Mouse (Mus musculus): ENCODE measurements around the gene Gpc1. TPM values are rescaled to one million over a fixed set of nuclear protein-coding genes. Genes with fewer than 3 reads are reported as not detected.

Gene Gpc1
- polyA plus RNA-seq, 1 experiment from 2014 or later: 124 TPM

DNA sequence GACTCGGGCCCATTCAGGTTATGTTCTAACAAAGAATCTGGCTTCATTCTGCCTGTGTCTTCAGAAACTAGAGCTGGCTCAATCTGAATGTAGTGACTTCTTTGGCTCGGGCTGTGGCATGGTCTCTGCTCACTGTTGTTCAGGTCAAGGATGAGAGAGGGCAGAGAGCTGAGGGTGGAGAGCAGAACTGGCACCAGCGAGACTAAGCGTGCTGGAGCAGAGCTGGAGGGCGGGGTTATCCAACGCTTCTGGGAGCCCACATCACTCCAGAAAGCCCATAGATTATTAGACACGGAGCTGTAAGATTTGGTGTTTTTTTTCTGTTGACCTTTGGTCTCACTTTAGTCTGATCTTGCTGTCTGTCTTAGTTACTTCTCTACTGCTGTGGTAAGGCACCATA is 41.2 kb downstream of the Gpc1 start:
- no peak overlapping the region for H3K4me2 ChIP-seq
- H3K27me3 ChIP-seq: 0 out of 2 replicates have a peak, but pooled peaks cover 3% of the 10 kb centered on the region
- H3K4me3 ChIP-seq (replicated peaks): no peak overlapping the region
- no peak for ATAC-seq (ENCODE audit: low FRiP score)
- WGBS: 88% methylated on average over 7 of the region's 7 CpGs
- no peaks in the 10 kb centered on the region for H3K4me1 ChIP-seq
- H3K27ac ChIP-seq: no peak overlapping the region
- H3K9ac ChIP-seq: no peak overlapping the region
- no peaks in the 10 kb centered on the region for H3K36me3 ChIP-seq (replicated peaks)
- H3K9me3 ChIP-seq: no peaks in the 10 kb centered on the region

GRCm38 (mm10) chr1:92874011-92874410 is 42.6 kb downstream of the Gpc1 start:
- H3K27me3 ChIP-seq: 0 out of 2 replicates have a peak, but pooled peaks cover 3% of the 10 kb centered on the region
- no peak overlapping the region for H3K4me2 ChIP-seq
- ATAC-seq (ENCODE audit: low FRiP score): no peak
- H3K4me3 ChIP-seq (replicated peaks): no peak overlapping the region
- WGBS: 58% methylated on average over 3 of the region's 3 CpGs
- no peak overlapping the region for H3K9ac ChIP-seq
- H3K4me1 ChIP-seq: no peaks in the 10 kb centered on the region
- no peaks in the 10 kb centered on the region for H3K9me3 ChIP-seq
- no peaks in the 10 kb centered on the region for H3K36me3 ChIP-seq (replicated peaks)
- H3K27ac ChIP-seq: no peak overlapping the region

- no peak overlapping the region for H3K27ac ChIP-seq
- no peak overlapping the region for H3K9ac ChIP-seq
- no peaks in the 10 kb centered on the region for H3K4me1 ChIP-seq
- H3K4me3 ChIP-seq (replicated peaks): no peak overlapping the region
- H3K27me3 ChIP-seq: 0 out of 2 replicates have a peak, but pooled peaks cover 3% of the 10 kb centered on the region
- no peaks in the 10 kb centered on the region for H3K9me3 ChIP-seq
- no peaks in the 10 kb centered on the region for H3K36me3 ChIP-seq (replicated peaks)
- no peak for ATAC-seq (ENCODE audit: low FRiP score)
- no peak overlapping the region for H3K4me2 ChIP-seq
- WGBS: 80% methylated on average over 8 of the region's 8 CpGs
Observed at GRCm38 (mm10) chr1:92875360-92876111, 44.1 kb downstream of the Gpc1 start.

GRCm38 (mm10) chr1:92877431-92877978 is 46.1 kb downstream of the Gpc1 start:
- Histone ChIP-seq H3K9me3 (no peaks in the 10 kb centered on the region), H3K4me2 (no peak overlapping the region), H3K4me3 (replicated peaks) (no peak overlapping the region), H3K27me3 (no peaks in the 10 kb centered on the region), H3K4me1 (no peaks in the 10 kb centered on the region), H3K36me3 (replicated peaks) (no peaks in the 10 kb centered on the region), H3K27ac (no peak overlapping the region), H3K9ac (no peak overlapping the region)
- no peak for ATAC-seq (ENCODE audit: low FRiP score)
- 65% methylated on average over 12 of the region's 12 CpGs for WGBS

DNA sequence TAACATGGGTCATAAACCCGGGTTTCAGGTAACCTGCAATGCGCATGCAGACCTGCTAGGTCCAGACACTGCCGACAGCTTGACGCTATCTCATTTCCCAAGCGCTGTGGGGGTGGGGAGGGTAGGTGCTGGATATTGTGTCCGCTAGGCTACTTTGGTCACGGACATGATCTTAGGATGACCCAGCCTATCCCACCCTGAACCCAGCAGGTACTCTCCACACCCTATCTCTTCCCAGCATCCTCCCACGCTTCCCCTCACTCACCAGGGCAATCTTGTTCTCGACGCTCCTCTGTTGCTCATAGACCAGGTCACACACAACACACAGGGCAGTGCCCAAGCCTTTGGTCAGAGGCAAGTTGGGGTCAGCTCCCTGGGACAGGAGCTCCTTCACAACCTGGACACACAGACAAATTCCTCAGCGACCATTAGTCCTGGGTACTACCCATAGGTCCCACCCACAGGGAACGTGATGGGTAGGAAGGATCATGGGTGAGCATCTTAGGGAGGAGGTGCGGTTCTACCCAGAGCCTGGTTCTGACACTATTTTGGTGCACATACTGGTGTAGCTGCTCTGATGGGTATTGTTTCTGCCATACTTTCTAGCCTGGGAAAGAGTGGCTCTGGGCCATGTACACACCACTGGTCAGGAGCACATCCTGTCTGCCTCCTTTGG is 46.8 kb downstream of the Gpc1 start:
- Histone ChIP-seq H3K4me2 (no peak overlapping the region), H3K9ac (no peak overlapping the region), H3K27ac (no peak overlapping the region), H3K4me1 (no peaks in the 10 kb centered on the region), H3K4me3 (replicated peaks) (no peak overlapping the region), H3K36me3 (replicated peaks) (no peaks in the 10 kb centered on the region), H3K9me3 (no peaks in the 10 kb centered on the region), H3K27me3 (no peaks in the 10 kb centered on the region)
- WGBS: 92% methylated on average over 13 of the region's 13 CpGs
- ATAC-seq (ENCODE audit: low FRiP score): no peak

DNA sequence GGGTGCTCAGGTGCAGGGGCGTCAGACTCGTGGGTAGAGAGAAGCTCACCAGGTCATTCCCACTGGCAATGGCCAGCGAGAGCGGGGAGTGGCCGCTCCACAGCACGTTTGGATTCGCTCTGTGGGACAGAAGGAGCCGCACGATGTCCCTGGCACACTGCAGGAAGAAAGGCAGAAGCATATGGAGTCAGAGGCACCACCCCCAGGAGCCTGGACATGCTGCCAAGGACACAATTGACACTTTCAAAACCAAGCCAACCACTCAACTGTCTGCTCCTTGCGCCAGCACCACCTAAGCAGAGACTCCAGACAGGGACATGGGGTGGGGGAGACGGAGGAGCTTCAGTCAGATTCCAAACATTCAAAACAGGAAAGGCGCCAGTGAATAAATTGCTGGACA is 47.8 kb downstream of the Gpc1 start:
- Histone ChIP-seq H3K9ac (no peak overlapping the region), H3K4me3 (replicated peaks) (no peak overlapping the region), H3K4me1 (no peaks in the 10 kb centered on the region), H3K9me3 (no peaks in the 10 kb centered on the region), H3K4me2 (no peak overlapping the region), H3K27ac (no peak overlapping the region), H3K36me3 (replicated peaks) (no peaks in the 10 kb centered on the region), H3K27me3 (0 out of 2 replicates have a peak, but pooled peaks cover 3% of the 10 kb centered on the region)
- no peak for ATAC-seq (ENCODE audit: low FRiP score)
- WGBS: 94% methylated on average over 12 of the region's 12 CpGs

DNA sequence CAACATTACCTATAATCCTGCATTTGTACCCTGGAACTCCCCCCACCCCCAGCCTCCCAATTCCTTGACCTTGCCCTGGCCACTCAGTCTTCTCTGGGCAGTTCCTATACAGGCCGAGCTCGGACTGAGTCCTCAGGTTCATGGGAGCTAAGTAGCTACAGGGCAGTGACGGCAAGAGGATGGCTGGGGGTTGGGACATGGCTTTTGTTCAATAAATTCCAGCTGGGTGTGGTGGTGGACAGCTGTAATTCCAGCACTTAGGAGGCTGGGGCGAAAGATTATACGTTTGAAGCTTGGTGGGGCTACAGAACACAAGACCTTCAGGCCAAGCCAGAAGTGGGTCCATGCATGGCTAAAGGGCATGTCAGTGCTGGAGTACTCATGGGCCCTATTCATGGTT is 48.7 kb downstream of the Gpc1 start:
- no peaks in the 10 kb centered on the region for H3K36me3 ChIP-seq (replicated peaks)
- ATAC-seq (ENCODE audit: low FRiP score): no peak
- no peak overlapping the region for H3K4me3 ChIP-seq (replicated peaks)
- no peak overlapping the region for H3K9ac ChIP-seq
- H3K4me2 ChIP-seq: no peak overlapping the region
- 0 out of 2 replicates have a peak, but pooled peaks cover 3% of the 10 kb centered on the region for H3K27me3 ChIP-seq
- no peaks in the 10 kb centered on the region for H3K4me1 ChIP-seq
- WGBS: 86% methylated on average over 5 of the region's 5 CpGs
- no peak overlapping the region for H3K27ac ChIP-seq
- no peaks in the 10 kb centered on the region for H3K9me3 ChIP-seq

DNA sequence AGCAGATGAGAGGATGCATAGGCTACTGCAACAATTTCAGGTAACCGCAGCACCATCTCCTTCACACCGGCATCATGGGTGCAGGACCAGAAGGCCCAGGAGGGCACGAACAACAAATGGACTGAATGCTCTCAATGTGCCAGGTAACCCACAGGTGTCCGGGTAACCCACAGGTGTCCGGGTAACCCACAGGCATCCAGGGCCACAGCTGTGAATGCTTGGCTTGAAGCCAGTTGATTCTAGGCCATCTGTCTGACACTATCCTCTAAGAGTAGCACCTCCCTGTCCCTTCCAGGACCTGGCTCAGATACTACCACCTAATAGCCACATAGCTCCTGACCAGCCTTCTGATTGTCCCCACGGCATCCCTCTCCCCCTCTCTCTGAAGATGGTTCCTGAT is 50.5 kb downstream of the Gpc1 start:
- Histone ChIP-seq H3K4me3 (replicated peaks) (no peak overlapping the region), H3K27me3 (0 out of 2 replicates have a peak, but pooled peaks cover 3% of the 10 kb centered on the region), H3K4me1 (no peaks in the 10 kb centered on the region), H3K27ac (no peak overlapping the region), H3K4me2 (no peak overlapping the region), H3K9ac (no peak overlapping the region), H3K36me3 (replicated peaks) (no peaks in the 10 kb centered on the region), H3K9me3 (no peaks in the 10 kb centered on the region)
- ATAC-seq (ENCODE audit: low FRiP score): no peak
- 92% methylated on average over 6 of the region's 6 CpGs for WGBS

- ATAC-seq (ENCODE audit: low FRiP score): no peak
Observed at GRCm38 (mm10) chr1:92888901-92889655, 57.6 kb downstream of the Gpc1 start.

DNA sequence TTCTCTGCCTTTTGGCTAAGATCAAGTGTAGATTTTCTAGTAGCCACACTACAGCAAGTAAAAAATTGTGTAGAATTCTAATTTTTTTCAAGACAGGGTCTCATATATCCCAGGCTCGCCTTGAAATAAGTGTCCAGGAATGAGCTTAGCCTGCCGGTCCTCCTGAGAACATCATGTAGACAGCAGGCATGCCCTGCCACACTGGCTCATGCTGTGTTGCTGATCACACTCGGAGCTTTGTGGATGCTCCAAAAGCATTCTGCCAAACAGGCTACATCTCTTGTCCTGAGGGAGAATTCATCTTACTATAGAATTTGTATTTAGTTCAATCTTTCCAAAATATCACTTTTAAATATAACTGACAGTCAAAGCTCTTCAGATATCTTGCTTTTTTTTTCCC is 61.3 kb downstream of the Gpc1 start:
- peaks cover 8% of the 10 kb centered on the region for H3K27me3 ChIP-seq
- H3K27ac ChIP-seq: no peak overlapping the region
- no peaks in the 10 kb centered on the region for H3K4me1 ChIP-seq
- no peak overlapping the region for H3K4me3 ChIP-seq (replicated peaks)
- no peaks in the 10 kb centered on the region for H3K9me3 ChIP-seq
- H3K9ac ChIP-seq: no peak overlapping the region
- WGBS: 81% methylated on average over 3 of the region's 3 CpGs
- H3K36me3 ChIP-seq (replicated peaks): no peaks in the 10 kb centered on the region
- no peak overlapping the region for H3K4me2 ChIP-seq
- no peak for ATAC-seq (ENCODE audit: low FRiP score)

More at GRCm38 (mm10) chr1:92888901-92889655, 57.6 kb downstream of the Gpc1 start:
- no peak overlapping the region for H3K27ac ChIP-seq
- H3K36me3 ChIP-seq (replicated peaks): no peaks in the 10 kb centered on the region
- no peaks in the 10 kb centered on the region; the same call in 1 of the 2 replicates for H3K27me3 ChIP-seq
- H3K4me3 ChIP-seq (replicated peaks): no peak overlapping the region
- no peaks in the 10 kb centered on the region for H3K4me1 ChIP-seq
- H3K9ac ChIP-seq: no peak overlapping the region
- no peak overlapping the region for H3K4me2 ChIP-seq
- no peaks in the 10 kb centered on the region for H3K9me3 ChIP-seq
- WGBS: 79% methylated on average over 7 of the region's 7 CpGs

GRCm38 (mm10) chr1:92893896-92894295 is 62.5 kb downstream of the Gpc1 start:
- 74% methylated on average over 3 of the region's 3 CpGs for WGBS
- H3K4me3 ChIP-seq (replicated peaks): no peak overlapping the region

GRCm38 (mm10) chr1:92895089-92895488 is 63.6 kb downstream of the Gpc1 start:
- peak; percentile 55 for ATAC-seq (ENCODE audit: low FRiP score)
- WGBS: 12% methylated on average over 3 of the region's 3 CpGs
- Histone ChIP-seq H3K9me3 (no peaks in the 10 kb centered on the region), H3K27ac (no peak overlapping the region), H3K4me1 (no peaks in the 10 kb centered on the region), H3K36me3 (replicated peaks) (no peaks in the 10 kb centered on the region), H3K27me3 (peaks cover 9% of the 10 kb centered on the region), H3K9ac (no peak overlapping the region), H3K4me3 (replicated peaks) (no peak overlapping the region), H3K4me2 (no peak overlapping the region)

More at GRCm38 (mm10) chr1:92893896-92894295, 62.5 kb downstream of the Gpc1 start:
- no peaks in the 10 kb centered on the region for H3K9me3 ChIP-seq
- peaks cover 8% of the 10 kb centered on the region for H3K27me3 ChIP-seq
- H3K36me3 ChIP-seq (replicated peaks): no peaks in the 10 kb centered on the region
- H3K9ac ChIP-seq: no peak overlapping the region
- H3K4me1 ChIP-seq: no peaks in the 10 kb centered on the region
- ATAC-seq (ENCODE audit: low FRiP score): no peak
- no peak overlapping the region for H3K4me2 ChIP-seq
- no peak overlapping the region for H3K27ac ChIP-seq

Measured in forebrain, embryonic 12.5 days (tissue).